Mouse (Mus musculus): ENCODE measurements around the gene Pex14. TPM values are rescaled to one million over a fixed set of nuclear protein-coding genes. Genes with fewer than 3 reads are reported as not detected.

Gene Pex14
- total and polyA plus RNA-seq, 2 experiments: 35.6 to 58.2 TPM

DNA sequence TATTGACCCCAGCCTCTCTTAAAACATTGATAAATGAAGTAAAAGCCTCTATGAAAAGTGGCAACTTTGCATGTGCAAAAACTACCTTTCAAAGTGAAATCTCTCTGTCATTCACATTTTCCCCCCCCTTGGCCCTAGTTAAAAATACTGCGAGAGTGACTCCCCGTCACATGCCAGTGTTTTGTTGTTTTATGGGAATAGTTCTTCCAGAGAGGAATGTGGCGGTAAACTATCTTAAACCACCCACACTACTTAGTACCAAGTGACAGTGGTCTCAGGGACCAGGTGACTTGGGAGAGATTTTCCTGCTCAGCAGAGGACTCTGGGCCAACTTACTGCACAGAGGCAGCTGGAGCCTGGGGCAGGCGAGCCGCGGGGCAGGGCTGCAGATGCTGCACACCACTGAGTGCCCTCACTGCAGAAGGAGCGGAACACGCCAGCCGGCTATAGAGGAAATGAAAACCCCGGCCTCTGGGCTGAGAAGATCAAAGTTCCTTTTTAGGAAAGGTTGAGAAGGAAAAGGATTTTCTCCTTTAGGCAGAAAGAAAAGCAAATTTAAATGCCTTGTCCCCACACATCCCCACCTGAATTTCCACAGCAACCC, 50.9 kb downstream of the Pex14 start:
- no peak overlapping the region for H3K4me3 ChIP-seq (ENCODE audit: insufficient read depth, low read depth, low read length)
- no peaks in the 10 kb centered on the region for H3K27me3 ChIP-seq (ENCODE audit: control insufficient read depth, insufficient read depth, low read length)
- WGBS: 62% methylated on average over 10 of the region's 10 CpGs
- TF ChIP-seq CTCF (IDR thresholded peaks at IDR 0.05; ENCODE audit: low read depth, low read length) (no peak), POLR2A (IDR thresholded peaks at IDR 0.05; ENCODE audit: extremely low read depth, insufficient read depth, low read length) (no peak)
- peaks cover 20% of the 10 kb centered on the region; the same call in 1 of the 2 replicates for H3K79me2 ChIP-seq (ENCODE audit: control insufficient read depth, insufficient read depth, low read length)
- no peak overlapping the region for H3K27ac ChIP-seq (replicated peaks; ENCODE audit: insufficient read depth, low read depth, low read length)
- no peak for DNase-seq (ENCODE audit: extremely low read depth, low read depth, low spot score)
- no peaks in the 10 kb centered on the region for H3K36me3 ChIP-seq (ENCODE audit: control insufficient read depth, insufficient read depth, low read length)
- peaks cover 2% of the 10 kb centered on the region; the same call in 1 of the 2 replicates for H3K4me1 ChIP-seq (ENCODE audit: control insufficient read depth, insufficient read depth, low read length)
- H3K9ac ChIP-seq (ENCODE audit: low read depth, low read length): no peak overlapping the region

DNA sequence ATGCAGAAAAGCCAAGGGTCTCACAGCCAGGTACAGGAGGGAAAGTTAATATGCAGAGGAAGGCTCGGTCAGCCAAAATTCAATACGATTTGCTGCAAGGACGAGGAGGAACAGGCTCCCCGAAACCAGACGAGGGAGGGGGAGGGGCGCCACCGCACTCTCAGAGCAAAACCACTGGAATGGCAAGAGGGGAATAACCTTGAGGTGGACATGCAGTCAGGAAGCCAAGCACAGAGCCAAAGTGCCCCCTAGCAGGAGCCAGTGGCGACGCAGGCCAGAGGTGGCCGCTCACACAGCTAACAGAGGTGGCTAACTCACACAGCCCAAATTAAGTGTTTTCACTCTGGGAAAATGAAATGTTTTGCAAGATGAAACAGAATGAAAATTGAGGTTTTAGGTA, 52.3 kb downstream of the Pex14 start:
- peak; percentile 30 for DNase-seq (ENCODE audit: extremely low read depth, low read depth, low spot score)
- TF ChIP-seq CTCF (IDR thresholded peaks at IDR 0.05; ENCODE audit: low read depth, low read length) (peak; percentile 71), POLR2A (IDR thresholded peaks at IDR 0.05; ENCODE audit: extremely low read depth, insufficient read depth, low read length) (no peak)
- Histone ChIP-seq H3K36me3 (ENCODE audit: control insufficient read depth, insufficient read depth, low read length) (no peaks in the 10 kb centered on the region), H3K4me3 (ENCODE audit: insufficient read depth, low read depth, low read length) (no peak overlapping the region), H3K9ac (ENCODE audit: low read depth, low read length) (no peak overlapping the region), H3K27me3 (ENCODE audit: control insufficient read depth, insufficient read depth, low read length) (no peaks in the 10 kb centered on the region), H3K4me1 (ENCODE audit: control insufficient read depth, insufficient read depth, low read length) (peaks cover 2% of the 10 kb centered on the region; the same call in 1 of the 2 replicates), H3K79me2 (ENCODE audit: control insufficient read depth, insufficient read depth, low read length) (peaks cover 18% of the 10 kb centered on the region; the same call in 1 of the 2 replicates), H3K27ac (replicated peaks; ENCODE audit: insufficient read depth, low read depth, low read length) (no peak overlapping the region)
- 44% methylated on average over 10 of the region's 10 CpGs for WGBS

- Histone ChIP-seq H3K27ac (replicated peaks; ENCODE audit: insufficient read depth, low read depth, low read length) (no peak overlapping the region), H3K9ac (ENCODE audit: low read depth, low read length) (no peak overlapping the region), H3K27me3 (ENCODE audit: control insufficient read depth, insufficient read depth, low read length) (no peaks in the 10 kb centered on the region), H3K36me3 (ENCODE audit: control insufficient read depth, insufficient read depth, low read length) (peaks cover 4% of the 10 kb centered on the region; the same call in 1 of the 2 replicates), H3K79me2 (ENCODE audit: control insufficient read depth, insufficient read depth, low read length) (peaks cover 19% of the 10 kb centered on the region; the same call in 1 of the 2 replicates), H3K4me1 (ENCODE audit: control insufficient read depth, insufficient read depth, low read length) (peaks cover 2% of the 10 kb centered on the region; the same call in 1 of the 2 replicates), H3K4me3 (ENCODE audit: insufficient read depth, low read depth, low read length) (no peak overlapping the region)
- WGBS: 79% methylated on average over 5 of the region's 5 CpGs
- no peak for DNase-seq (ENCODE audit: extremely low read depth, low read depth, low spot score)
- TF ChIP-seq CTCF (IDR thresholded peaks at IDR 0.05; ENCODE audit: low read depth, low read length) (no peak), POLR2A (IDR thresholded peaks at IDR 0.05; ENCODE audit: extremely low read depth, insufficient read depth, low read length) (no peak)
These were observed 53.8 kb downstream of the Pex14 start for GRCm38 (mm10) chr4:149045885-149046284.

DNA sequence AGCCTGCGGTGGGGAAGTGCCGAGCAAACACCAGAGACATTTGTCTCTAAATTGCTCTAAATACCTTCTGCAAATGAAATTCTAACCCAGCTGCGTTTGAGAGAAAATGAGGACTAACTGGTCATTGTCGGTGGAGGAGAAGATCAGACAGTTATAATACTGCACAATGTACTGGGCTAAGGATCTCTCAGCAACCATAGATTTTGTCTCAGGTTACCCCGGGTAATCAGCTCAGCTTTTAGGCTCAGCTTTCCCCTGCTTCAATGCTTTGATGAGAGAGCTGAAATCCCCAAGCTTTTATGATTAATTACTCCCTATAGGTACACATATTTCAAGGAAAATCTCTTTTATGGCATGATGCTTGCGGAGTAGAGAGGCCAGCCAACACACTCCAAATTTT, 59.4 kb downstream of the Pex14 start:
- Histone ChIP-seq H3K4me3 (ENCODE audit: insufficient read depth, low read depth, low read length) (no peak overlapping the region), H3K36me3 (ENCODE audit: control insufficient read depth, insufficient read depth, low read length) (peaks cover 4% of the 10 kb centered on the region; the same call in 1 of the 2 replicates), H3K4me1 (ENCODE audit: control insufficient read depth, insufficient read depth, low read length) (peaks cover 7% of the 10 kb centered on the region), H3K9ac (ENCODE audit: low read depth, low read length) (no peak overlapping the region), H3K27ac (replicated peaks; ENCODE audit: insufficient read depth, low read depth, low read length) (no peak overlapping the region), H3K79me2 (ENCODE audit: control insufficient read depth, insufficient read depth, low read length) (peaks cover 21% of the 10 kb centered on the region), H3K27me3 (ENCODE audit: control insufficient read depth, insufficient read depth, low read length) (no peaks in the 10 kb centered on the region)
- no peak for TF ChIP-seq CTCF (IDR thresholded peaks at IDR 0.05; ENCODE audit: low read depth, low read length)
- TF ChIP-seq POLR2A (IDR thresholded peaks at IDR 0.05; ENCODE audit: extremely low read depth, insufficient read depth, low read length): no peak
- DNase-seq (ENCODE audit: extremely low read depth, low read depth, low spot score): no peak
- WGBS: 84% methylated on average over 6 of the region's 6 CpGs

DNA sequence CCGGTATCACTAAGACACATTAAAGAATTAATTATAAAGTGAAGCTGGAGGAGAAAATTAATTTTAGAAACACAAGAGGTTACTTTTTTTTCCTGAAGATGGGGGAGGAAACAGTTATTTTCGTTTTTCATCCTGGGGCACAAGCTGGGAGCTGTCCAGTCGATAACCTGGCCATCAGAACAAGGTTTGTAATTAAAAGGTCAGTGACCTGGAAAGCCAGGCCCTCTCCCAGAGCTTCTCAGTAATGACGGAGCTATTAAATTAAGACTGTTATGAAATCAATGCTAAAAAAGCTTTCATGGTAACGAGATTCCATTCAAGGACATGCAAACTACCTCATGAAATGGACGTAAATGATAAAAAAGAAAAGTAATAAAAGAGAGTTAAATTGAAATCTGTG, 62.0 kb downstream of the Pex14 start:
- TF ChIP-seq CTCF (IDR thresholded peaks at IDR 0.05; ENCODE audit: low read depth, low read length) (no peak), POLR2A (IDR thresholded peaks at IDR 0.05; ENCODE audit: extremely low read depth, insufficient read depth, low read length) (no peak)
- DNase-seq (ENCODE audit: extremely low read depth, low read depth, low spot score): peak; percentile 50
- Histone ChIP-seq H3K36me3 (ENCODE audit: control insufficient read depth, insufficient read depth, low read length) (peaks cover 4% of the 10 kb centered on the region; the same call in 1 of the 2 replicates), H3K27ac (replicated peaks; ENCODE audit: insufficient read depth, low read depth, low read length) (no peak overlapping the region), H3K79me2 (ENCODE audit: control insufficient read depth, insufficient read depth, low read length) (peaks cover 24% of the 10 kb centered on the region), H3K4me1 (ENCODE audit: control insufficient read depth, insufficient read depth, low read length) (peaks cover 7% of the 10 kb centered on the region), H3K4me3 (ENCODE audit: insufficient read depth, low read depth, low read length) (no peak overlapping the region), H3K9ac (ENCODE audit: low read depth, low read length) (no peak overlapping the region), H3K27me3 (ENCODE audit: control insufficient read depth, insufficient read depth, low read length) (no peaks in the 10 kb centered on the region)
- WGBS: 26% methylated on average over 6 of the region's 6 CpGs

DNA sequence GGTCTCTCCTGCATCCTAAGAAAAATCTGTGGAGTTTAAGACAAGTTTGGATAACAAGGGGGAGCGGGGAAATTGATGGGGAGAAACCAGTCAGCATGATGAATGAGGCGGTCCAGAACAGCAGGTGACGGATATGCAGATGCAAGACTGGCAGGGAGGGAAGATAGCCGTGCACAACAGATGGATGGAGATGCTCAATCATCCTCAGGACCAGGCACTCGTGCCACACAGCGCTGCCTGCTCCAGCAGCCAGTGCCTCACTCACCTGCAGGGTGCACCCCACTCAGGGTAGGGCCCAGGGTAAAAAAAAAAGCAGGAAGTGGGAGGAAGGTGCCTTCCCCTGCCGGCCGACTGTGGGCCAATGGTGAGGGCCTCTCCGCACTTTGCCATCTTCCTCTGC, 63.1 kb downstream of the Pex14 start:
- DNase-seq (ENCODE audit: extremely low read depth, low read depth, low spot score): no peak
- H3K4me3 ChIP-seq (ENCODE audit: insufficient read depth, low read depth, low read length): no peak overlapping the region
- peaks cover 7% of the 10 kb centered on the region for H3K4me1 ChIP-seq (ENCODE audit: control insufficient read depth, insufficient read depth, low read length)
- H3K36me3 ChIP-seq (ENCODE audit: control insufficient read depth, insufficient read depth, low read length): peaks cover 4% of the 10 kb centered on the region; the same call in 1 of the 2 replicates
- H3K27ac ChIP-seq (replicated peaks; ENCODE audit: insufficient read depth, low read depth, low read length): no peak overlapping the region
- no peaks in the 10 kb centered on the region for H3K27me3 ChIP-seq (ENCODE audit: control insufficient read depth, insufficient read depth, low read length)
- WGBS: 85% methylated on average over 9 of the region's 9 CpGs
- TF ChIP-seq CTCF (IDR thresholded peaks at IDR 0.05; ENCODE audit: low read depth, low read length) (no peak), POLR2A (IDR thresholded peaks at IDR 0.05; ENCODE audit: extremely low read depth, insufficient read depth, low read length) (no peak)
- H3K79me2 ChIP-seq (ENCODE audit: control insufficient read depth, insufficient read depth, low read length): peaks cover 19% of the 10 kb centered on the region
- no peak overlapping the region for H3K9ac ChIP-seq (ENCODE audit: low read depth, low read length)

Measured in liver, adult 2 months (tissue).